Mouse (Mus musculus) hindbrain, embryonic 15.5 days (tissue): ENCODE data around the gene Timm29. TPM values are rescaled to one million over a fixed set of nuclear protein-coding genes. Genes with fewer than 3 reads are reported as not detected.

Source experiments
- ATAC-seq: fragments of 200-750 bp; cut with Nextera tagmentation; 2 replicates; pipeline ENCODE4 v1.8.0; 2017; ENCODE audit warnings: low read depth, moderate number of reproducible peaks, moderate TSS enrichment; ENCODE audit not compliant: low FRiP score
- H3K27ac ChIP-seq: fragments of 300-500 bp; sonication (generic); replicated peaks from 2 replicates; pipeline ENCODE4 v1.5.1; 2015; ENCODE audit warnings: mild to moderate bottlenecking, inconsistent platforms
- H3K27me3 ChIP-seq: fragments of 300-500 bp; sonication (generic); 2 replicates; pipeline ENCODE4 v1.6.1; 2015; ENCODE audit warnings: control low read depth, inconsistent platforms
- H3K36me3 ChIP-seq: fragments of 300-500 bp; sonication (generic); 2 replicates; pipeline ENCODE4 v1.6.1; 2015; ENCODE audit warnings: control low read depth, inconsistent platforms
- H3K4me1 ChIP-seq: fragments of 300-500 bp; sonication (generic); replicated peaks from 2 replicates; pipeline ENCODE4 v1.6.1; 2015; ENCODE audit warnings: control low read depth, inconsistent platforms
- H3K4me2 ChIP-seq: fragments of 300-500 bp; sonication (generic); 2 replicates; pipeline ENCODE4 v1.6.1; 2015; ENCODE audit warnings: moderate library complexity, mild to moderate bottlenecking, inconsistent platforms
- H3K4me3 ChIP-seq: fragments of 300-500 bp; sonication (generic); 2 replicates; pipeline ENCODE4 v1.5.1; 2015; ENCODE audit warnings: mild to moderate bottlenecking, inconsistent platforms
- H3K9ac ChIP-seq: fragments of 300-500 bp; sonication (generic); 2 replicates; pipeline ENCODE4 v1.6.1; 2015; ENCODE audit warnings: inconsistent platforms
- H3K9me3 ChIP-seq: fragments of 300-500 bp; sonication (generic); 2 replicates; pipeline ENCODE4 v1.6.1; 2016; ENCODE audit warnings: control low read depth, inconsistent platforms
- whole genome bisulfite sequencing: fragments of 180-500 bp; shearing (Covaris S2); methylation state at CpG from one replicate; pipeline ENCODE4 v1.1.7; 2015; 5-methylcytosine and 5-hydroxymethylcytosine counted together
- microRNA counts: library from miRNA; unstranded; fragments of <30 nt; microRNA quantifications from one replicate; lab custom pipeline; 2016
- microRNA-seq: library from miRNA; unstranded; fragments of <30 nt; microRNA quantifications from one replicate; pipeline ENCODE4, GENCODE M21; 2016
- polyA plus RNA-seq: library from polyadenylated mRNA; unstranded; fragments of >200 nt; fragmentation: Nextera tagmentation; extraction: Ambion mirVana; gene quantifications from 2 replicates; pipeline ENCODE4 v1.2.1, GENCODE M21; 2015

Gene Timm29
- polyA plus RNA-seq, 1 experiment from 2014 or later: 61.8 TPM

DNA sequence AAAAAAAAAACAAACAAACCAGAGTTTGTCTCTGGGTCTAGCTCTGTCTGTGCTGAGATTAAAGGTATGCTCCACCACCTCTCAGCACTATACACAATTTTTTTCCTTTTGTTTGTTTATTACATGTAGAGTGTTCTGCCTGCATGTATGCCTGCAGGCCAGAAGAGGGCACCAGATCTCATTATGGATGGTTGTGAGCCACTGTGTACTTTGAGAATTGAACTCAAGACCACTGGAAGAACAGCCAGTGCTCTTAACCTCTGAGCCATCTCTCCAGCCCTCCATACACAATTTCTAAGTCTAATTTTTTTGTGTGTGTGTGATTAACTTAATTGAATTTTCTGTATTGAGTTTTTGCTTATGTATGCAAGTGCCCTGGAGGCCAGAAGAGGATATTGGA lies 34.0 kb downstream of the Timm29 start:
- H3K4me3 ChIP-seq: no peak overlapping the region
- H3K27me3 ChIP-seq: no peaks in the 10 kb centered on the region
- H3K9ac ChIP-seq: no peak overlapping the region
- no peak overlapping the region for H3K27ac ChIP-seq
- no peak for ATAC-seq
- H3K4me2 ChIP-seq: no peak overlapping the region
- no peaks in the 10 kb centered on the region for H3K36me3 ChIP-seq
- no peaks in the 10 kb centered on the region for H3K9me3 ChIP-seq
- peaks cover 19% of the 10 kb centered on the region for H3K4me1 ChIP-seq

DNA sequence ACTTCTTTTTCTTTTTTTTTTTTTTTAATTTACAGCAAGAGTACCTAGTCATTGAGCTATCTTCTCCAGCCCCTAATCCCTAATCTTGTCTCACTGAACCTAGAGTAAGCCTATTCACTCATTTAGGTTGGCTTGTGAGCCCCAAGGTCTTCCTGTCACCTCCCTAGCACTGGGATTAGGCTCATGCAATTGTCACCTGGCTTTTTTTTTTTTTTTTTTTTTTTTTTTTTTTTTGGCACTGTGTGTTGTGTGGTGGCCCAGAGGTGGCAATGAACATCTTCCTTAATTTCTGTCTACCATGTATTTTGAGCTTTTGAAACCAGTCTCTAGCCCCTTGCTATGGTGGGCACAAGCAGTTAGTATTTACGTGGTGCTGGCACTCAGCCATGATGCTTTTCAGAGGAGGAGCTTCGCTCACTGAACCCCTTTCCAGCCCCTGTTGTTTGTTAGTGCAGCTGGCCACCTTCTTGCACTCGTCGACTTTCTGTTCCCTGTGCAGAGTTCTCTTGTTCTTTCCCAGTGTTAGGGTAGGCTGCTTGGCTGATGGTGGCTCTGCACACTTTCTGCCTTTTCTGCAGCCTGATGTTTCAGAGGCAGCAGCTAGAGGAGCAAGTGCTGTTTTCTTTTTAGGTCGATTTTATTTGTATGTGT lies 34.7 kb downstream of the Timm29 start:
- Histone ChIP-seq H3K4me2 (no peak overlapping the region), H3K36me3 (no peaks in the 10 kb centered on the region), H3K4me1 (peaks cover 19% of the 10 kb centered on the region), H3K27me3 (no peaks in the 10 kb centered on the region), H3K9ac (no peak overlapping the region), H3K4me3 (no peak overlapping the region), H3K27ac (0 out of 2 replicates have a peak overlapping the region, but pooled peaks have one; percentile 4), H3K9me3 (no peaks in the 10 kb centered on the region)
- ATAC-seq: no peak
- WGBS: 59% methylated on average over 5 of the region's 5 CpGs

DNA sequence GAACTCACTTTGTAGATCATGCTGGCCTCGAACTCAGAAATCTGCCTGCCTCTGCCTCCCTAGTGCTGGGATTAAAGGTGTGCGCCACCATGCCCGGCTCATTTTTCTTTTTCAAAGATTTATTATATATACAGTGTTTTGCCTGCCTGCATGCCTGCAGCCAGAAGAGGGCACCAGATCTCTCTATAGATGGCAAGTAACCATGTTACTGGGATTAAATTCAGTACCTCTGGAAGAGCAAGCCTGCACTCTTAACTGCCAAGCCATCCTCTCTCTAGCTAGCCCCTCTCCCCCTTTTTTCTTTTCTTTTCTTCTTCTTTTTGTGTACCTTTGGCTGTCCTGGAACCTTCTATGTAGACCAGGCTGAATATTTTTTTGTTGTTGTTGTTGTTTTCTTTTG lies 38.2 kb downstream of the Timm29 start:
- Histone ChIP-seq H3K27me3 (no peaks in the 10 kb centered on the region), H3K4me2 (no peak overlapping the region), H3K9me3 (no peaks in the 10 kb centered on the region), H3K27ac (no peak overlapping the region), H3K9ac (no peak overlapping the region), H3K4me1 (peaks cover 15% of the 10 kb centered on the region), H3K4me3 (no peak overlapping the region), H3K36me3 (peaks cover 19% of the 10 kb centered on the region)
- no peak for ATAC-seq
- WGBS: 80% methylated on average over 3 of the region's 3 CpGs

DNA sequence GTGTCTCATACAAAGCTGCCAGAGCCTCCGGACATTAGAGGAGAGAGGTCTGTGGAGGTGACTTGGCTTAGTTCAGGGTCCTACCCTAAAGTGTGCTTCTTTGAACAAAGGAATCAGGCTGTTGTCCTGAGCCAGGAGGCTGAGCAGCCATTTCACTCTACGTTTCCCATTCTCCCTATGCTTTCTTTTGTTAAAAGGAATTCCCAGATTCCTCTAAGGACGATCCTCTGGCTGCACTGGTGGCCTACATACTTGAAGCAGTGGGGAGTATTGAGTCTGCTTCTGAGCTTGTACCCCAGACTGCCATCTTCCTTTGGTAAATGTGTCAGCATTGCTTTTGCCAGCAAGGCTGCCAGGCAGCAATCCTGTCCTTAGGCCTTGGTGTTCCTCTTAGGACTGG lies 40.6 kb downstream of the Timm29 start:
- 66% methylated on average over 3 of the region's 3 CpGs for WGBS

DNA sequence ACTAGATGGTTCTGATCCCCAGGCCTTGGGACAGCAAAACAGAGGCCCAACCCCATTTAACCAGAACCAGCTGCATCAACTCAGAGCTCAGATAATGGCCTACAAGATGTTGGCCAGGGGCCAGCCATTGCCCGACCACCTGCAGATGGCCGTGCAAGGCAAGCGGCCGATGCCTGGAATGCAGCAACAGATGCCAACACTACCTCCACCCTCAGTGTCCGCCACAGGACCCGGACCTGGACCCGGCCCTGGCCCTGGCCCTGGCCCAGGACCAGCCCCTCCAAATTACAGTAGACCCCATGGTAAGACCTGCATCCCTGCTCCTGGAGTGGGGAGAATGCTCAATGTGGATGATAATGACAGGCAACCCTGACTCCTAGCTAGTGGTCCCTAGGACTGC lies 43.1 kb downstream of the Timm29 start:
- peaks cover 4% of the 10 kb centered on the region for H3K4me1 ChIP-seq
- H3K9ac ChIP-seq: no peak overlapping the region
- 50% methylated on average over 7 of the region's 7 CpGs for WGBS
- no peak overlapping the region for H3K4me3 ChIP-seq
- no peaks in the 10 kb centered on the region for H3K27me3 ChIP-seq
- 0 out of 2 replicates have a peak, but pooled peaks have one; percentile 15 for ATAC-seq
- peaks cover 68% of the 10 kb centered on the region for H3K36me3 ChIP-seq
- H3K9me3 ChIP-seq: no peaks in the 10 kb centered on the region
- H3K4me2 ChIP-seq: no peak overlapping the region
- H3K27ac ChIP-seq: no peak overlapping the region

More for the DNA sequence above, 40.6 kb downstream of the Timm29 start:
- ATAC-seq: no peak
- H3K36me3 ChIP-seq: peaks cover 43% of the 10 kb centered on the region
- H3K9me3 ChIP-seq: no peaks in the 10 kb centered on the region
- no peak overlapping the region for H3K4me2 ChIP-seq
- no peak overlapping the region for H3K9ac ChIP-seq
- no peak overlapping the region for H3K4me3 ChIP-seq
- no peak overlapping the region for H3K27ac ChIP-seq
- no peaks in the 10 kb centered on the region for H3K27me3 ChIP-seq
- peaks cover 4% of the 10 kb centered on the region for H3K4me1 ChIP-seq

DNA sequence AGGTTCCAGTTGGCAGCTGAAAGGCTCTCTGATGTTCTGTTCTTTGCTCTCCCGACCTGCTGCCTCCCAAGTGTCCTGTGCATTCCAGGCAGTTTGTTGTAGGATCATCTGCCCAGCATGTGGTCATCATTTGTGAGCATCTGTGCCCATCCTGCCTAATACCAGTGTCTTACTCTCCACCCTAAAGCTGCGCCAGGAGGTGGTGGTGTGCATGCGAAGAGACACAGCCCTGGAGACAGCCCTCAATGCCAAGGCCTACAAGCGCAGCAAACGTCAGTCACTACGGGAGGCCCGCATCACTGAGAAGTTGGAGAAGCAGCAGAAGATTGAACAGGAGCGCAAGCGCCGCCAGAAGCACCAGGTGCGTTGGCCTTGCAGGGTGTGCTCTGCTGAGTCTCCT lies 46.5 kb downstream of the Timm29 start:
- Histone ChIP-seq H3K27ac (no peak overlapping the region), H3K9ac (no peak overlapping the region), H3K4me1 (no peaks in the 10 kb centered on the region; the same call in 1 of the 2 replicates), H3K4me3 (no peak overlapping the region), H3K27me3 (no peaks in the 10 kb centered on the region), H3K36me3 (peaks cover 96% of the 10 kb centered on the region), H3K4me2 (no peak overlapping the region), H3K9me3 (no peaks in the 10 kb centered on the region)
- WGBS: 90% methylated on average over 11 of the region's 11 CpGs
- ATAC-seq: no peak

MicroRNA genes within 50 kb of the gene (microRNA counts, 519-probe panel; counts per million panel counts)
- not detected for microRNA mmu-miR-1946b (lab: Ali Mortazavi, UCI)

Small RNAs within 50 kb of the gene (microRNA-seq; reads per million reads assigned to microRNA genes)
- not detected for gene Mir1946b

Other genes starting within 250 kb of the Timm29 start
- gene Ilf3, start 224.9 kb upstream of the Timm29 start, polyA plus RNA-seq: 209 and 215 TPM in 2 replicates
- gene Qtrt1, start 180.9 kb upstream of the Timm29 start, polyA plus RNA-seq: 53.2 and 55.8 TPM in 2 replicates
- 65.0 and 73.1 TPM in 2 replicates for gene Dnm2, start 167.8 kb upstream of the Timm29 start, polyA plus RNA-seq
- gene Tmed1, start 82.5 kb upstream of the Timm29 start, polyA plus RNA-seq: 58.7 and 62.9 TPM in 2 replicates
- 2.5 and 3.1 TPM in 2 replicates for gene AB124611, start 66.5 kb upstream of the Timm29 start, polyA plus RNA-seq
- 42.6 and 46.1 TPM in 2 replicates for gene Carm1, start 45.8 kb upstream of the Timm29 start, polyA plus RNA-seq
- gene Yipf2, start 106 bp downstream of the Timm29 start, polyA plus RNA-seq: 25.1 and 25.2 TPM in 2 replicates
- gene Smarca4, start 23.4 kb downstream of the Timm29 start, polyA plus RNA-seq: 126 and 139 TPM in 2 replicates
- gene Ldlr, start 130.8 kb downstream of the Timm29 start, polyA plus RNA-seq: 15.6 and 18.3 TPM in 2 replicates
- 26.4 and 27.2 TPM in 2 replicates for gene Spc24, start 167.6 kb downstream of the Timm29 start, polyA plus RNA-seq
- gene Kank2, start 206.0 kb downstream of the Timm29 start, polyA plus RNA-seq: 5.2 and 5.8 TPM in 2 replicates
- gene Angptl8, start 242.8 kb downstream of the Timm29 start, polyA plus RNA-seq: 0.88 TPM in 2 replicates